Mouse (Mus musculus): ENCODE data around the gene 4930519G04Rik.
"Not testable (repeated sequence)": the region's sequence is repeated elsewhere in the genome, so short reads cannot be mapped to it uniquely, and the experiment has no call there.

4930519G04Rik gene

DNA sequence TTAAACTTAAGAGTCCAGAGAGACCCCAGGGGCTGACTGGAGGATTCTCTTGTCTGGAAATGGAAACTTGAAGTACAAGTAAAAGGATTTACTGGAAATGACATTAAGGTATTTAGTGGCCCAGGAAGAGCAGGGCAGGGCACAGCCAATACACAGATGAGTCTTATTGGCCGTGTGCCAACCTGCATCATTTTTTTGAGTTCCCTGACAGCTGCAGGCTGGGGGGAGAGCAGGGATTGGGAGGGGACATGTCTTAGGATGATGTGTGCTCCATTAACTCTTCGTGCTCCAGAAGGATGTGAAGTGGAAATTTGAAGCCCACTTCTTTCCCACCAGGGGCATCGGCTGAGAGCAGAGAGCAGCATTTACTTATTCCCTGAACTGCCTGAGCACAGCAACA is 11.3 kb upstream of the 4930519G04Rik start:
- in situ Hi-C loops (cut with MseI, MboI) = not testable (repeated sequence)

DNA sequence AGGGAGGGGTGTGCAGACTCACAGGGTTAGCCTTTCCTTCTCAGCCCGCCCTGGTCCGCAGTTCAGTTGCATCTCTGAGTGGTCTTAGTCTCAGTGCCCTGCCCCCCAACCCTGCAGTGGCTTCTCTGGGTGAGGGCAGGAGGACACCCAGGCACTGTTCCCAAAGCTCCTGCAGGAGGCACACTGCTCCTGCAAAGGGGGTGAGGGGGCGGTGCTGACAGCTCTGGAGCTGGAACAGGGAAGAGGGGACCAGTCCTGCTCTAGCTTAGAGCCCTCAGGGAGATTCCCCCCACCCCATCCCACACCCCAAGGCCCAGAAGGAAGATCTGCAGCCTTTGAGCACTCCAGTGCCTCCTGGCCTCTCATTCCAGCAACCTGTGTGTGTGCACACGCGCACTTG is 10.8 kb upstream of the 4930519G04Rik start:
- in situ Hi-C loops (cut with MseI, MboI) = no loop called here

DNA sequence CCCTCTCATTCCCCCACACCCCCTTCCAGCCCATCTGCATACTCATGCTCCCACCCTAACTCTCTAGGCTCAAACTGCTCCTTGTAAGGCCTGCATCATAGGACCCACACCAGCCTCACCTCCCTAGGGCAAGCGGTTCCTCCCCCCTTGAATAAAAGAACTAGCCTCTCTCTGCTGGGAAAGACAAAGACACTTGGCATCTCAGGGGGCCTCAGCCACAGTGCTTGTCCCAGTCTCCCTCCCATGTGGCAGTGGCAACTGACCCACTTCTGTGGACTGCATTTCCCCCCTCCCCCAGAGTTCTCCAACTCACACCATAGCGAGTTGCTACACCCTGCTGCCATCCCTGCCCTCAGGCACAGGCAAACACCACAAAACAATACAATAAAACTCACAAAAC is 9.1 kb upstream of the 4930519G04Rik start:
- in situ Hi-C loops (cut with MseI, MboI) = not testable (repeated sequence)

DNA sequence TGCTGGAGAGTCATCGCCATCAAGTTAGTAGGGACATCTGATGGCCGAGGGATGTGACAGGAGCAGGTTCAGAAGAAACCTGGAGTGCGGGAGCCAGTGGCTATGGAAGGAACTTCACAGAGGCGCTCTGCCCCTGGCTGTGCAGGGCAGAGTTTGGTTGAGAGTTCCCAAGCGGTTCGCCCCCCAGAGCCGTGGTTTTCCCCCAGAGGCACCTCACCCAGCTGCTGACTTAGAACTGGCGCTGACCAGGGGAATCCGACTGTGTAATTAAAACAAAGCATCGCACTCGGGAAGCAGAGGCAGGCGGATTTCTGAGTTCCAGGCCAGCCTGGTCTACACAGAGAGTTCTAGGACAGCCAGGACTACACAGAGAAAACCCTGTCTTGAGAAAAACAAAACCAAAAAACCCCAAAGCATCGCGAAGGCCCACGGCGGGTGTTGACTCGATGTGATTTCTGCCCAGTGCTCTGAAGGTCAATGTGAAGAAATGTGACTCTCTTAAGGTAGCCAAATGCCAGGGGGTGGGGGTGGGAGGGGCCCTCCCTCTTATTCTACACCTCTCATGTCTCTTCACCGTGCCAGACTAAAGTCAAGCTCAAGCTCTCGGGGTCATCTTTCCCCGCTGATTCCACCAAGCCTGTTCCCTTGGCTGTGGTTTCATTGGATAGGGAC is 1.8 kb upstream of the 4930519G04Rik start:
- in situ Hi-C loops (cut with MseI, MboI) = no loop called here

DNA sequence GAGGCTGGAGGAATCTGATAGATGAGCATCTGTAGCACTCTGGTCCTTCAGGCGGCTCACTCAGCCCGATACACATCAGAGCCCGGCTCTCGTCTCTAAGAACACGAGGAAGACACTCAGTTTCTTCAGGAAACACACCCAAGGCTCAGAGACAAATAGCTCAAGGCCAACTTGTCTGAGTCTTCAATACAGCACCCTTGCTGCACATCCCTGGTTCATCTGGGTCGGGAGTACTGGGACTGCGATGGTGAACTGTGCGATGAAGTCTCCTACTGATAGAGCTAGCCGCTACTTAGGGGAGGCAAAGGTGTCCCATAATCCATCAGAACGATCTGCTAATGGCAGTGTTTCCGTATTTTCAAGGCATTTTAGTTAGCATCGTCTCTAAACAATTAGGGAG is 5.1 kb downstream of the 4930519G04Rik start, which contains the start of gene Gm9936:
Gene Gm9936 (minus strand): TSS at position 101 of the 400 bp plus-strand sequence.
- in situ Hi-C loops (cut with MseI, MboI) = no loop called here

DNA sequence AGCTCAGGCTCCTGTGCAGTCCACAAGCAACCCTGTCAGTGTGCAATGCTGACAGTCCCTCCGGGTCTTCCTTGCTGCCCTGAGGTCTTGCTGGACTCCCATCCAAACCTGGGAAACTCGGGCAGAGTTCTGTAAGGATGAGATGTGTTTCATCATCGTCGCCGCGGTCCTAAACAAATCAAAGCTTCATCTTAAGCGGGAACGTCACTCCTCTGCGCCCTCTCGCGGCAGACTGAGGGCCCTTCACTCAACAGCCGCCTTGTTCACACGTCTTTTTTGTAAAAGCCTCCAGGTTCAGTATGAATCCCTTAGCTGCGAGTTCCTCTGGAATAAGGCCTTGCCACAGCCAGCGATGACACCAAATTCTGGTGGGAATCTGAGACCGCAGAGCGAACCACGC is 5.8 kb downstream of the 4930519G04Rik start:
- in situ Hi-C loops (cut with MseI, MboI) = no loop called here

DNA sequence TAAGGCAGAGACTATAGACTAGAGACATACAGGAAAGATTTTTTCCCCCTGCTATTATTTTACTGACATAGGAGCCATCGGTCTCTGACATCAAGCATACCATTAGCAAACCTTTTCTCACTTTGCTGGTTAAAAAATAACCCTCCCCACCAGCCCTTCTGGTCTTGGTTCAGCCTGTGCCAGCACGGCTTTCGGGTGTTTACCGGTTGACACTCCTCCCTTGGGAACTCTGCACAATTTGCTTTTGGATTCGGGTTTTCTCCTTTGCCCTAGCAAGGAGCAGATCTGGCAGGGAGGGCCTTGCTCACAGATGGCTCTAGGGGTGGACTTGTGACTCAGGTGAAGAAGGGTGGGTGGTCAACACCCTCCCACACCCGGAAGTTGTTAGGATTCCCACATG is 8.3 kb downstream of the 4930519G04Rik start:
- in situ Hi-C loops (cut with MseI, MboI) = no loop called here

DNA sequence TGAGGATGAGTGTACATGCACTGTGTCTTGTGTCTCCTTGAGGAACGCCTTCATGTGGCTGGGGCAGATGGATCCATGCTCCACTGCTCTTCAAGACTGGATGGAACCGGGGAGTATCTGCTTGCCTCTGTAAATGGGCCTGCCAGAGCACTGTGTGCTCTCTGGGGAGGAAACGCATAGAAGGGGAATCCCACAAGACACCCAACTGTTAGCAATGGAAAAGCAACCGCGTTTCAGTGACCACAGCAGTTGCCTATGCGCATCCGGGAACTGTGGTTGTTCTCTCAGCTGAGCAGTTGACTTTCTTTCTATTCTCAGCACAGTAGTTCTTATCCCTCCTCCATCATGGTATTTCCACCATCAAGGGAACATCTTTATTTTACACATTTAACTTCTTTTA is 11.3 kb downstream of the 4930519G04Rik start:
- in situ Hi-C loops (cut with MseI, MboI) = no loop called here

DNA sequence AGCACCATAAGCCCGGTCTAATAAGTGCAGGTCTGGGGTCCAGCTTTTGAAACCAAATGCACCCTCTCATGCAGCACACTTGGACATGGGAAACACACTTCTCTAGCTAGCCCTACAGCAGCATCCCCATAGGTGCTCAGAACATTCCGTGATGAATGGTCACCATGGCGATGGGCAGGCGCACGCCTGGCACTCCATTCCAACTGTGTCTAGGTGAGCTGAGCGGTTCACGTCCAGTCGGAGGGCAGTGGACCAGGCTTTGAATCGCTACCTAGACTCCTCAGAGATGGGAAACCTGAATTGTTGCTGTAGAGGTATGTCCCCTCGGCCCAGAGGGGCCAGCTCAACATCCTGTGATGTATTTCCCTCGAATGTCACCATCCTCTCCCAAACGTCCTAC is 11.8 kb downstream of the 4930519G04Rik start:
- in situ Hi-C loops (cut with MseI, MboI) = no loop called here

DNA sequence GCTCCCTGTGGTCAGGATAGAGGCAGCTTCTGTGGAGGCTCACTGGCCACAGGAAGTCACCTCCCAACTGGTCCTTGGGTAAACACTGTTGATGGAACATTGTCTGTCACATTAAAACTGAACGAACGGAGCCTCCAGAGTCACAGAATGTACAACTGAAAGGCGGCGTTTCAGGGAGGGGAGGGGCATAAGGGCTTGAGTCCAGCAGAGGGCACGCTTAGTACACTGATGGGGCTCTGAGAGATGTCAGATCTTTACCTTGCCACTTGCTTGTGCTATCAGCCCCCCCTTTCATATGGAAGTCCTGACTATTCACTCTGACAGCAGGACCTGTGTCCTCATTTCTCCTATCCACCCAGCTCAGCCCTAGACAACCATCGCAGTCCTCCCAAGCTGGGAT is 22.4 kb downstream of the 4930519G04Rik start:
- in situ Hi-C loops (cut with MseI, MboI) = no loop called here

DNA sequence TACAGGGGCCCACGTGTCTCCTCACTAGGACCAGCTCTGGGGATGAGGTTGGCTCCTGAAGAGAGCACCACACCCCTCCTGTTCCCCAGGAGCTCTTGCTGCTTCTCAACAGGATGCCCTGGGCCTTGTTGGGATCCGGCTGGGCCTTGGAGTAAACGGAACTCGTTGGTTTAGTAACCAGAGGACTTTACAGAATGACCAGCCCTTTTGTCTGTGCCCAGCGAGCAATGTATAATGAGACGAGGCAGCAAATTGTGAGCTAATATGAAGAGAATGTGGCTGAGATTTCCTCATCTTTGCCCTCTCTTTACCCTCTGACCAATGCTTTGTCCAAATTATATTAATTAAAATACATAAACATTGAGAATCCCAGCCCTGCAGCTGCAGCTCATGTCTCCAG is 22.9 kb downstream of the 4930519G04Rik start:
- in situ Hi-C loops (cut with MseI, MboI) = no loop called here

DNA sequence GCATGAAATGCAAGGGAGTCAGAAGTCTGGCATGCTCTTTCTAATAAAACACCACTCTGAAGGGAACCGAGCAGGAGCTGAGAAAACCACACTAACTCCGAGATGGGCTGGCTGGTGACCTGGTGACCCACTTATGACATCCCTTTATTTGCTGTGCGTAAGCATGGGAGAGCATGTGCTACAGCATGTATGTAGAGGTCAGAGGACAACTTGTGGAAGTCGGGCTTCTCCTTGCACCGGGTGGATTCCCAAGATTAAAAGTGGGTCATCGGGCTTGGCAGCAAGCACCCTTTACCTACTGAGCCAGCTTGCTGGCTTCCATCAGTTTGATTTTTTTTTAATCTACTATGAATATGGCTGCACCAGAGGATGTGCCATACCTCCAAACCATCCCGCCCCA is 24.0 kb downstream of the 4930519G04Rik start:
- in situ Hi-C loops (cut with MseI, MboI) = no loop called here

DNA sequence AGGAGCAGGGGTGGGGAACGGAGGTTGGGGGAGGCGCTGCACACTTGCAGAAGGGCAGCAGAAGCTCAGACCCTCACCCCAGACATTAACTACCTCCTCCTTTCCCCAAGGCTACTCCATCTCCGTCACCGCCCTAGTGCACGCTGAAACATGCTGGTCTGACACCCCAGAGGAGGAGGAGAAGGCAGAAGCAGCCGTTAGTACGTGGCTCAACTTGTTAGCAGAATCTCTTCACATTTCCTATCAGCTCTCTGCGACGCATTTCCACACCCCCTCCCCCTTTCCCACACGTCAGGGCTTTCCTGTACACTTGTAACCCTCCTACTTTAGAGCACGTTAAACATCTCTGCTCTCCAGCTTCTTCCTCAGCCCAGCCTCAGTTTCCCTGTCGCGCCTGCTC is 25.9 kb downstream of the 4930519G04Rik start:
- in situ Hi-C loops (cut with MseI, MboI) = no loop called here

DNA sequence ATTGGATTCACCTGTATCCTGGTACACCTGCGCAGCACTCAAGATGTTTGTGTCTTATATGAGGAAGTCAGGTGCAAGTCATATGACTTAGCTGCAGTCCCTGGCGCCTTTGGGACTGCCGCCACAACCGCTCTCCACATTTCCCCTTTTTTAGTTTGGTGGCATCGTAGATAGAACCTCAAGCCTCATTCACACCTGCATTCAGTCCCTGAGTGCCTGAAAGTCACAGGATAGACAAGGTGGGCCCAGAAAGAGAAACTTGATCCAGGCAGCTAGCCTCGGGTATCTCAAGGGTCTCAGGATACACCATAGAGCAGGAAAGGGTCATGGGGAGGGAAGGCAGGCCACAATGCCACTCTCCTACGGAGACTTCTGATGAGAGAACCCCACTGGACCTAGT is 28.9 kb downstream of the 4930519G04Rik start:
- in situ Hi-C loops (cut with MseI, MboI) = not testable (repeated sequence)

DNA sequence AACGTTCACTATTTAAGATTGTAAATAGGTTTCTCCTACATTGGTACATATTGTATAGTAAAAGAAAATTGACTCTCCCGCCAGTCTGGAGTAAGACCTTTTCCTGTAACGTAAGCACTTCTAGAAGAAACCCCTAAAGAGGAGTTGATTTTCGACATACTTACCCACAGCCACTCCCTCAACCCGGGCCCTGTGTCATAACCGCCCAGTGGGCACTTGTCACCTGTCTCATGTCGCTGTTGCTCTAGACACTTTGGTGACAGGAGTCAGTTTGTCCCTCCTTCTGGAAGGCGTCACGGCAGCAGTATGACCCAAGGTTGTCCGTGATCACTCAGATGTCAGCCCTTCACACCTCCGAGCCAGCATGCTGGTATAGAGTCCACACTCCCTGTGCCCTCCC is 29.6 kb downstream of the 4930519G04Rik start:
- in situ Hi-C loops (cut with MseI, MboI) = no loop called here

DNA sequence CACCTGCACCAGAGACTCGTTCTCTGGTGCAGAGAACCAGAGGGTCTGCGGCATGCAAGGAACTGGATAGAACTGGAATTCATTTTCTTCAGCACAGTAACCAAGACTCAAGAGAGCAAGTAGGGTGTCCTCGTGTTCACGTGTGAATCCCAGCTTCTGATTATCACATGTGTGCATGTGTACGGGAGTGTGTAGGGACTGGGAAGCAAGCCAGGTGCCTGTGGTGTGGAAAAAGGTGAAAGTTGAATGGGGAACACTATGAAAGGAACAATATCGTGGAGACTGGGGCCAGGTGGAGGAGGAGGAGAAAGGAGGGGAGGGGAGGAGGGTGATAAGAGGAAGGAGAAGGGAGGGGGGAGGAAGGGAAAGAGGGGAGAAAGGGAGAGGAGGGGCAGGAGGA is 33.3 kb downstream of the 4930519G04Rik start:
- in situ Hi-C loops (cut with MseI, MboI) = no loop called here

DNA sequence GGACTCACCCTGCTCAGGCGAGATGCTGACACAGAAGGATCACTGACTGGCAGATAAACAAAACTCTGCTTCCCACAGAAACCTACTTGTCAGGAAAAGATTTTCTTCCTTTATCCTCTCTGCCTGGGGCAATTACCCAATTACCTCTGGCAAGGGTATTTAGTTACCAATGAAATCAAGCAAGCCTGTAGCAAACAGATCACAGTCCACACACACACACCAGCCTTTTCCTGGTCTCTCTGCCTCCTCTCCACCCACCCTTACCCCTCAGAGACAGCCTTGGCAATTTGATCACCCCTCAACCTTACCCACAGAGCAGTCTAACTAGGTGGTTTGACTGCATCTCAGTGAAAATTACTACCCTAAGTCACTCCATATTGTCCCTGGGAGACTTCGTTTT is 35.5 kb downstream of the 4930519G04Rik start:
- in situ Hi-C loops (cut with MseI, MboI) = no loop called here

DNA sequence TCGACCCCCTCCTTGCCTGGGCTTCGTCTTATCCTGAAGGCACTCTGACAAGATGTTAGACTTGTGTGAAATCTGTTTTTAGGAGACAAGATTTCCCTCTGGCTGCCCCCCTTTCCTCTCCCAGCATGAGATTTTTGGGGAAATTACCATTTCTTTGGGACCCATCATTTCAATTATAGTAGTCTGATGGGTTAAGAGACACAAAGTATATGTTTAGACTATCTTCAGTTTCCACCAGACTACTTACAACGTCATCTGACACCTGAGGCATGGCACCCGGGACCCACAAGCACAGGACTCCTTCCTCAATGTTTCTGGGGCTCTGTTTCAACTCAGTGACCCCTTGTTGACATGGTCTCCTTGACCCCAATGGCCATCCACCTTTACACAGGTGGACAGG is 42.1 kb downstream of the 4930519G04Rik start:
- in situ Hi-C loops (cut with MseI, MboI) = no loop called here

DNA sequence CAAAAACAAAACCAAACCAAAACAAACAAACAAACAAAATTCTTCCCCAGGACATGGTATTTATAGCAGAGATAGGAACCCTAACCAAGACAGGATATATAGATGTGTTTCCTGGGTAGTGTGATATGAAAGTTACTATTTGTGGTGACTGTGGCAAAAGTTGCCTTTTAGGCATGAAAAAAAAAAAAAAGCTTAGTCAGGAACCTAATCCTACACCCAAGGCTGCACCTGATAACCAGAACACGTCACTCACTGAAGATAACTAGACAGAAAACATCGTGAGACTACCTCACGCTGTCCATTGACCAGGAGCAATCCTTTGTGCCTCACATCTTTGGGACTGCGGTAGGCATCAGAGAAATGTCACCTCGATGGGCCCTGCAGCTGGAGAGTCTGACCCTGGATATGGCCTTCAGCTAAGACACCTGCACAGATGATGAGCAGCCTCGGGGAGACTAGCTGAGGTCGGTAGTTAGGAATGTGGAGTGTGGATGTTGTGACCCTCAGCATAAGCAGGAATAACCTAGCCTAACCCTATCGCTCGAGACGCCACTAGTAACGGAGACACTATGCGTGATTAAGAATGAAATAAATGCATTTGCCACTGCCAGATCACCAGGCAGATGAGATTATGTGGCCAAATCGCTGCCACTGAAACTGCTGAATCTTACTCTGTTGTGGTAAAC is 43.4 kb downstream of the 4930519G04Rik start, which contains the start of gene Oasl2:
Gene Oasl2 (plus strand): TSS at position 249 of the 686 bp plus-strand sequence.
- in situ Hi-C loops (cut with MseI, MboI) = no loop called here

DNA sequence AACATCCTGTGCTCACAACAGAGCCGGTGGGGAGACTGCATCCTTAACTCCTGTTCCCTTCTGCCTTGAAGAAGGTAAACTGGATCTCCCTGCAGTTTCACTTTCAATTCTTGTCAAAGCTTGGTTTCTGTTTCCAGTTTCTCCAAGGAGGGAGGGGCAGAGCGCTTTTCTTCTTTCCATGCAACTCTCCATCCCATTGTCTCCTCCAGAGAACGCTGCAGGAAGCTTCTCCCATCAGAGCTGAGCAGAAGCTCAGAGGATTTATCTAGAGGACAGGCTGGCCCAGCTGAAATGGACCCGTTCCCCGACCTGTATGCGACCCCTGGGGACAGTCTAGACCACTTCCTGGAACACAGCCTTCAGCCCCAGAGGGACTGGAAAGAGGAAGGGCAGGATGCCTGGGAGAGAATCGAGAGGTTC is 43.9 kb downstream of the 4930519G04Rik start:
- in situ Hi-C loops (cut with MseI, MboI) = no loop called here

DNA sequence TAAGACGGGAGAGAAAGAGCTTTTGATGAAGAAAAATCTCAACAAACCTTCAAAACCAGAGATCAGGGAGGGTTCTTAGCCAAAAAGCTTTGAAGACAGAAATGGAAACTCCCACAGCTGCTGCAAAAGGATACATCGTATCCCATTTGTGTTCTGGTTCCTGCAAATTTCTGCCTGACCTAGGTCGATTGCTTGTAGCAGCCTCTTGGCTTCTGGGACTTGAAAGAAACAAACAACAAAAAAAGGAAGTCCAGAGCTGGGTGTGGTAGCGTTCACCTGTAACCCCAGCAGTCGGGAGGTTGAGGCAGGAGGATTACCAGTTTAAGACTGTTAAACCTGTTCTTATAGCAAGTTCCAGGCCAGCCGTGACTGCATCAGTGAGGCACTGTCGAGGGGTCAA is 45.4 kb downstream of the 4930519G04Rik start:
- in situ Hi-C loops (cut with MseI, MboI) = no loop called here

DNA sequence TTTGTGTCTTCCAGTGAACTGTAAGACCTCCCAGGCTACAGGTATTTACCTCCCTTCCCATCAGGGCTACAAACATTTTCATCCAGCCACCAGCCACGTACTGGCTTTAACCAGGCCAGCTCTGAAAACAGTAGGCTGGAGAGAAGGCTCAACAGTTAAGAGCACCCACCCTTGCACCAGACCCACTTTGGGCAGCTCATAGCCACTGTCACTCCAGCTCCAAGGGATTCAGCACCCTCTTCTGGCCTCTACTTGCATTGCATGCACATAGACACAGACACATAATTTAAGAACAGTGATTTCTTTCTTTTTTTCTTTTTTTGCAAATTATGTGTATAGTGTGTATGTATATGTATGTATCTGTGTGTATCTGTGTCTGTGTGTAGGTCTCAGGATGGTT is 48.9 kb downstream of the 4930519G04Rik start:
- in situ Hi-C loops (cut with MseI, MboI) = no loop called here

DNA sequence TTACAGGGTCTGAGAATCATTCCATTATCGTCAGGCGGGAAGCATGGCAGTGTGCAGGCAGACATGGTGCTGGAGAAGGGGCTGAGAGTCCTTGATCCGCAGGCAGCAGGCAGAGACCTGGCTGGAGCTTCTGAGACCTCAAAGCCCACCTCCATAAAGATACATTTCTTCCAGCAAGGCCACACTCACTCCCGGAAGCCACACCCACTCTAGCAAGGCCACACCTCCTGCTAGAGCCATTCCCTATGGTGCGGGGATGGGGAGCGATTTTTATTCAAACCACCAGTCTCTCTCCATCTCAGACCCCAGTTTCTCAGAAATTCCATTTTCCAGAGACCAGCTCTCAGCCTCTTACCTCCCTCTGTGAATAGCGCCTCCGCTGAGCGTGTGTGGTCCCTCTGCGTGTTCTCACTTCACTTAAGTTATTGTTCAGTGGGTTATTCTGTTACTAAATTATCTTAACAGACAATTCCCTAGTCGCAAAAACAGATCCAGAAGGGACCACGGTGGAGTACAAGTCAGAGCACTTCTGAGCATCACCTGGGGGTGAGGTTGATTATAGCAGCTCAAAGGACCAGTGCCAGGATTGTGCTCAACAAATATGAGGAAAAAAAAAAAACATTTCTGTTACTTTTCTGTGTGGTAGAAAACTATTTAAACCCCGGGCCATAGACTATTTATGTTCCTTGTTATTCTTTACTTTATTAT is 55.3 kb downstream of the 4930519G04Rik start:
- in situ Hi-C loops (cut with MseI, MboI) = no loop called here

Data from mouse trophoblast stem cell (cell line).